Mouse (Mus musculus): ENCODE measurements around the gene Tbc1d2.

Gene Tbc1d2

GRCm38 (mm10) chr4:46650086-46650753 is at the start of gene Tbc1d2:
Tbc1d2 (minus strand) TSS chr4:46650209.
- ChIA-PET CTCF (interaction anchor here in 3 of 4 experiments (1.0 to 2.0 kb wide), 4 partner anchors 32 to 49 kb away, joined by 3 to 8 read pairs (median 4); partner anchors contain the start of gene Coro2a (in 1 of the 3)), POLR2A (interaction anchor here in 3 of 4 experiments (0.8 to 11.4 kb wide), 21 partner anchors 9 to 42 kb away, joined by 3 to 134 read pairs (median 7); no protein-coding TSS in a partner anchor)

- ChIA-PET CTCF (interaction anchor here in 1 of 4 experiments (1.3 kb wide), 1 partner anchor 85 kb away, joined by 3 read pairs; no protein-coding TSS in a partner anchor), POLR2A (no interaction called here)
These were observed 46.5 kb upstream of the Tbc1d2 start for GRCm38 (mm10) chr4:46696467-46696866.

GRCm38 (mm10) chr4:46690565-46690964 is 40.6 kb upstream of the Tbc1d2 start:
- CTCF ChIA-PET = interaction anchor here (0.6 to 3.7 kb wide), 16 partner anchors 16 to 719 kb away, joined by 3 to 19 read pairs (median 4); no protein-coding TSS in a partner anchor

GRCm38 (mm10) chr4:46690023-46690420 is 40.0 kb upstream of the Tbc1d2 start:
- ChIA-PET CTCF (interaction anchor here (0.7 to 3.7 kb wide), 25 partner anchors 7 to 360 kb away, joined by 3 to 19 read pairs (median 4); no protein-coding TSS in a partner anchor), POLR2A (interaction anchor here in 1 of 4 experiments (0.6 to 1.0 kb wide), 2 partner anchors 24 to 81 kb away, joined by 4 read pairs; no protein-coding TSS in a partner anchor)

More at GRCm38 (mm10) chr4:46690565-46690964, 40.6 kb upstream of the Tbc1d2 start:
- POLR2A ChIA-PET = interaction anchor here in 1 of 4 experiments (1.0 kb wide), 1 partner anchor 25 kb away, joined by 4 read pairs; no protein-coding TSS in a partner anchor

GRCm38 (mm10) chr4:46689397-46690022 is 39.5 kb upstream of the Tbc1d2 start:
- ChIA-PET CTCF (interaction anchor here (0.6 to 3.7 kb wide), 25 partner anchors 8 to 361 kb away, joined by 3 to 19 read pairs (median 4); no protein-coding TSS in a partner anchor), POLR2A (interaction anchor here in 1 of 4 experiments (0.6 to 1.0 kb wide), 3 partner anchors 11 to 277 kb away, joined by 3 to 4 read pairs (median 3); no protein-coding TSS in a partner anchor)

DNA sequence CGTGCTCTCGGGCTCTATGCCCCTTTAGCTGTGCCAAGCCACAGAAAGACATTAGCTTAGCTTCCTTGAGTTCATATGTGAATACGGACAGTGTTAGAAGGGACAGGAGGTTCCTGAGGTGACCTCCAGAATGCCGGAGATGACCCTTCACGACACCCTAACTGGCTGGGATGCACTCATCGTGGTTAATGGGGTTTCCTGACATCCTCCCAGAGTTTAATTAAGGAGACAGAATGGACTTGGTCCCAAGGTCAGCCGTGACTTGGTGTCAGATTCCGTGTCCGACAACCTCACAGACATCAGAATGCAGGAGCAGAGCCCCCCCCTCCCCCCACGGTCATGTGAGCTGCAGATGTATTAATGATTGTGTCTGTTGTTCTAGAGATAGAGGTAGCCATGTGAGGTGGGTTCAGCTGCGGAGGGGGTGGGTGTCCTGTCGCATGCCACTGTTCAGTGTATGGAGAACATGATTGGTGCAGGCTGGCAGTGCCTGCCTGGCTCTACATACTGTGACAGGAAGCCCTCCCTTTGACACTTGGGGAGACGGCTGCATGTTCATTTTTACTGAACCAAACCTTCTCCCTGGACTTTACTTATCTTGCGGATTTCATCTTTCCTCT is 38.3 kb upstream of the Tbc1d2 start:
- CTCF ChIA-PET = interaction anchor here in 2 of 4 experiments (0.7 to 3.0 kb wide), 7 partner anchors 11 to 333 kb away, joined by 3 to 13 read pairs (median 4); no protein-coding TSS in a partner anchor
- POLR2A ChIA-PET = interaction anchor here in 1 of 4 experiments (1.0 kb wide), 1 partner anchor 10 kb away, joined by 3 read pairs; no protein-coding TSS in a partner anchor

DNA sequence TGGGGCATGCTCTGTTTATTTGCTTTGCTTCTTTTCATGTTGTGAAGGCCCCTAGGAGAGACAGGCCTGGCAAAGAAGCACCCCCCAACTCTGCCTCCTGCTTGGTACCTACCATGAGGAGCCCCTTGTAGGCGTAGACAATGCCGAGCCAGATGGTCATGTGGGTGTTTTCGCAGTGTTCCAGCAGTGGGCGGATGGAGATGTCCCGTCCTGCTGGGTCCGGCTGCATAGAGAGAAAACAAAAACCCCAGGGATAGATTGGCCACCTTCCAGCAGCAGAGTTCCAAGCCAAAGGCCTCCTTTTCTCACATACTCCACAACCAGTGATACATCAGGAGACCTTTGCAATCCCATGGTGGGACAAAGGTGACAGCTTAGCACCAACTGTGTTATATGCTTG is 34.2 kb upstream of the Tbc1d2 start:
- ChIA-PET CTCF (interaction anchor here in 1 of 4 experiments (0.6 kb wide), 1 partner anchor 73 kb away, joined by 3 read pairs; no protein-coding TSS in a partner anchor), POLR2A (no interaction called here)

DNA sequence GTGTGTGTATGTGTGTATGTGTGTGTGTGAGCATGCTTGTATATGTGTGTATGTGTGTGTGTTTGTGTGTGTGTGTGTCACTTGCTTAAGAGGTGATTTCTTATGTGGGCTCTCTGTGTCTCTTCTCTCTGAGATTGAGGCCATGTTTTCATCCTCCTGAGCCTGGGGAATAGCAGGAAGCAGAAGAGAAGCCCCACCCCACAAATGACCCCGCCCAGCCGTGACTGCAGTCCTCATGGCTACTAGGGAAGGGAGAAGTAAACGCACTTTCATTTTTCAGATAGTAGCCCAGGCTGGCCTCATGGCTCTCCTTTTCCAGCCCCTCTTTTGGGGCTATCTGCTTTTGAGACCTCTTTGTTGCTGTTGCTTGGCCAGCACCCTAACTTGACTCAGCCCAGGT is 26.6 kb upstream of the Tbc1d2 start:
- CTCF ChIA-PET = interaction anchor here in 3 of 4 experiments (0.6 to 2.4 kb wide), 5 partner anchors 10 to 133 kb away, joined by 3 to 8 read pairs (median 3); no protein-coding TSS in a partner anchor
- POLR2A ChIA-PET = interaction anchor here in 3 of 4 experiments (0.7 to 1.4 kb wide), 5 partner anchors 10 to 881 kb away, joined by 3 to 8 read pairs (median 4); no protein-coding TSS in a partner anchor

- ChIA-PET CTCF (interaction anchor here in 3 of 4 experiments (0.6 to 0.8 kb wide), 4 partner anchors 9 to 132 kb away, joined by 3 to 4 read pairs (median 3); no protein-coding TSS in a partner anchor), POLR2A (interaction anchor here in 3 of 4 experiments (0.5 to 1.4 kb wide), 6 partner anchors 13 to 1546 kb away, joined by 3 to 8 read pairs (median 4); partner anchors contain the start of gene Anp32b (in 1 of the 3))
These were observed 26.0 kb upstream of the Tbc1d2 start for GRCm38 (mm10) chr4:46675992-46676391.

GRCm38 (mm10) chr4:46675272-46675785 is 25.3 kb upstream of the Tbc1d2 start:
- POLR2A ChIA-PET = interaction anchor here in 1 of 4 experiments (1.5 kb wide), 1 partner anchor 10 kb away, joined by 5 read pairs; no protein-coding TSS in a partner anchor
- CTCF ChIA-PET = interaction anchor here in 1 of 4 experiments (0.6 kb wide), 1 partner anchor 57 kb away, joined by 6 read pairs; no protein-coding TSS in a partner anchor

DNA sequence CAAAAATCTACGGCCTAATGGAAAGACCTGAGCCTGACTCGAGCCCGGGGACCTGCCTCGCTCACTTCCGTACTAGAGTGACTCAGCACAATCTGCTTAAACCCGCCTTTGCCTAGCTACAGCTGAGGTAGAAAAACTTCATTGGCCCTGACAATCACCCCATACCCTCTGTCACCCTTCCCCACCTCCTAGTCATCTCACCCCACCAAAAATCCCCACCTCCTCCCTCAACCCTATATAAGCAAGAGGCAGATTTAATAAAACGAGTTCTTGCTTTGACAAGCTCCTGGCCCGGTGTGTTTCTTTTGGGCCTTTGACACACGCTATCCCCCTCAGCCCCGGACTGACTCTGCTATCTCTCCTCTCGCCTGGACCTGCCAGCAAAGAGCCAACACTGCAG is 18.6 kb upstream of the Tbc1d2 start:
- ChIA-PET CTCF (interaction anchor here in 3 of 4 experiments (0.8 to 1.8 kb wide), 7 partner anchors 10 to 124 kb away, joined by 3 to 9 read pairs (median 5); no protein-coding TSS in a partner anchor), POLR2A (interaction anchor here in 3 of 4 experiments (0.8 to 1.5 kb wide), 16 partner anchors 9 to 218 kb away, joined by 3 to 6 read pairs (median 3); partner anchors contain the start of genes Anp32b (in 1 of the 3), Coro2a (in 1 of the 3) and Tbc1d2 (in 1 of the 3))

DNA sequence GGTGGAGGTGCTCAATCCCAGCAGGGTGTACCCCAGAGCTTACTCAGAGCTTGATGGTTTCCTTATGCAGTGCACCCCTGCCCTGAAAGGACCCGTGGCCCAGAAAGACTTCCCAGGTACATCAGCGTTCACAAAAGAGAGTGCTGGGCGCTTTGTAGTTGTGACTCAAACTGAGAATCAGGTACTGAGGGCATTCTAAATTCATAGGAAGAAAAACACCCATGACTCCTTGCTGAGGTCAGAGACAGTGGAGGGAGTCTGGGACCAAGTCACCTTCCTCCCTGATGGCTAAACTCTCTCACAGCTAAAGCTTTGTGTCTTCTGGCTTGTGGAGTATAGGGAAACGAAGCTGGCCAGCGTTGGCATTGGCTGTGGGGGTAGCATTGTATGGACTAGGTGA is 16.4 kb upstream of the Tbc1d2 start:
- CTCF ChIA-PET = interaction anchor here (0.6 to 3.1 kb wide), 14 partner anchors 10 to 65 kb away, joined by 3 to 17 read pairs (median 4); partner anchors contain the start of gene Coro2a (in 1 of the 4)
- POLR2A ChIA-PET = interaction anchor here in 3 of 4 experiments (0.6 to 5.7 kb wide), 16 partner anchors 8 to 249 kb away, joined by 3 to 55 read pairs (median 4); partner anchors contain the start of gene Tbc1d2 (in 1 of the 3)

DNA sequence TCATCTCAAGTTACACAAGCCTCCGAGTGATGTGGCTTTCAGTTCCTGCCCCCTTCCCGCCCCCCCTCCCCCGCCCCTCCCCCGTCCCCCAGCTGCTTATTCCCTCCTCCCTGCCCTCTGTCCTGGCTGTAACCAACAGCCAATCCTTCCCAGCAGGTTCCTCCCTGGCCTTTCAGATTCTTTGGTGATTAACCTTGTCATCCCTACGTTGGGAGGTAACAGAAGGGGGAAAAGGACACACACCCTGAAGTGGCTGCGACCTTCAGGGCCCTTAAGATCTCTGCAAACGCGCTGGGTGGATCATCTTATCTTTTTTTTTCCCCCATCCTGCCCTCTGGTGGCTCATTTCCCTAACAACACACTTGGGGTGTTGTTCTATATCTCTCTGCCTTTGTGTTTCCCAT is 15.4 kb upstream of the Tbc1d2 start:
- POLR2A ChIA-PET = interaction anchor here (0.5 to 5.7 kb wide), 40 partner anchors 9 to 699 kb away, joined by 3 to 55 read pairs (median 5); partner anchors contain the start of genes Coro2a (in 2 of the 4) and Tbc1d2 (in 2 of the 4)
- CTCF ChIA-PET = interaction anchor here (0.6 to 3.1 kb wide), 23 partner anchors 8 to 275 kb away, joined by 3 to 15 read pairs (median 5); partner anchors contain the start of gene Coro2a (in 2 of the 4)

DNA sequence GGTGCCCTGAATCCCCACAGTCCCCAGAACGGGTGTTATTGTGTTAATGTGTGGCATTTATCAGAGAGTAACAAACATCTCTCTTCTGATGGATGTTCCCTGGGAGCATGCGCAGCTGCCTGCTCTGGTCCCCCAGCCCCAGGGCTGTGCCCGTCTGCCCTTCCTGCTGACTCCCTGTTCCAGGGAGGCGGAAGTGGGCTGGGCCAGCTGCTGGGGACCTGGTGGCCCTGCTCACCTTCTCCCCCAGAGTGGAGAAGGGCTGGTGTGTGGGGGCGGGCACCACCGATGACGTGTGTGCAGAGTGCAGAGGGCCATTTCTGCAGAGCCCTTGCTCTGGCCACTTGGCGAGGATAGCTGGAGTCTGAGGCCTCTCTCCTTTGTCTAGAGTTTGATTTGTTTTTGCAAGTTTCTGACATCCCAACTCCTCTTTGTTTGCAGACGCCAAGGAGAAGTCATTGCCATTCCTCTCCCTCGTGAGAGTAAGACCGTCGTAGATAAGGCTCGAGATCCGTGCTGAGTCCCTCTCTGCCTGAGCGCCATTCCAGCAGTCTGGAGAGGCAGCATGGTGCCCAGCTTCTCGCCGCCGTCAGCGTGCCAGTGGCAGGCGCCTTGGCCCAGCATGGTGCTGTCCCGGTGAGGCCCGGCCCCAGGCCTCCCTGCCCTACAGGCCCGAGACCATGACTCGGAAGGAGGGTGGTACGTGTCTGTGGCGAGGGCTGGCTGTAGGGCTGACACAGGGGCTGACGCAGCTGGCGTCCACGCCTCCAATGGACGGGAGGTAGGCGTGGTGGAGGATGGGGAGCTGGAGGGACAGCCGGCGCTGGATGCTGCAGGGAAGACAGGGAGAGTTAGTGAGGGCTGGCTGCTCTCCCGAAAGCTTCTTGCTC is 14.4 kb upstream of the Tbc1d2 start:
- CTCF ChIA-PET = interaction anchor here (0.6 to 3.1 kb wide), 28 partner anchors 12 to 376 kb away, joined by 3 to 14 read pairs (median 4); partner anchors contain the start of genes Coro2a (in 2 of the 4) and Trim14 (in 1 of the 4)
- POLR2A ChIA-PET = interaction anchor here (0.5 to 5.7 kb wide), 49 partner anchors 9 to 698 kb away, joined by 3 to 55 read pairs (median 4); partner anchors contain the start of genes Coro2a (in 2 of the 4) and Tbc1d2 (in 1 of the 4)

DNA sequence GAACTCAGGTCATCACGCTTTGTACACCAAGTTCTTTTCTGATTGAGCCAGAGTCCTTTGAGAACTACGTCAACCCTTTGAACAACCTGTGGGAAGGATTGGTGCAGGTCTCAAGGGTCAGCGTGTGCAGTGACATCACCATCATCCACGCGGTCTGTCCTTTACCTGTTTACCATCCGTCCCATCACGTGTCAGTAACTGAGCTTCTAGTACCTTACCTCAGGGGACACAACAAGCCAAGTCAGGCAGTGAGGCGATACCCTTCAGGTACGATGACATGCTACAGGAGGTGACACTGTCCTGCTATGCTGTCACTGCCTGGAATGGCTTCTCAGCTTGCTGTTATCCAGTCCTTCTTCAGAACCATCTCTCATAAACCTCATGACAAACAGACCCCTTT is 11.4 kb upstream of the Tbc1d2 start:
- ChIA-PET POLR2A (interaction anchor here in 2 of 4 experiments (0.9 to 2.6 kb wide), 8 partner anchors 8 to 211 kb away, joined by 3 to 9 read pairs (median 4); partner anchors contain the start of genes Anp32b (in 1 of the 2) and Tbc1d2 (in 1 of the 2)), CTCF (interaction anchor here (0.5 to 1.7 kb wide), 9 partner anchors 41 to 60 kb away, joined by 3 to 6 read pairs (median 3); partner anchors contain the start of gene Coro2a (in 2 of the 4))

- ChIA-PET POLR2A (interaction anchor here in 2 of 4 experiments (0.6 to 3.8 kb wide), 7 partner anchors 39 to 307 kb away, joined by 3 to 16 read pairs (median 3); partner anchors contain the start of gene Coro2a (in 1 of the 2)), CTCF (interaction anchor here (0.7 to 6.9 kb wide), 9 partner anchors 39 to 151 kb away, joined by 3 to 88 read pairs (median 20); partner anchors contain the start of gene Coro2a (in 1 of the 4))
These were observed 8.9 kb upstream of the Tbc1d2 start for GRCm38 (mm10) chr4:46658946-46659345.
